Mouse (Mus musculus): ENCODE measurements around the gene 2700097O09Rik. TPM values are rescaled to one million over a fixed set of nuclear protein-coding genes. Genes with fewer than 3 reads are reported as not detected.
"Not testable (repeated sequence)": the region's sequence is repeated elsewhere in the genome, so short reads cannot be mapped to it uniquely, and the experiment has no call there.

The 2700097O09Rik gene
- polyA plus RNA-seq, 1 experiment: 8.2 TPM

DNA sequence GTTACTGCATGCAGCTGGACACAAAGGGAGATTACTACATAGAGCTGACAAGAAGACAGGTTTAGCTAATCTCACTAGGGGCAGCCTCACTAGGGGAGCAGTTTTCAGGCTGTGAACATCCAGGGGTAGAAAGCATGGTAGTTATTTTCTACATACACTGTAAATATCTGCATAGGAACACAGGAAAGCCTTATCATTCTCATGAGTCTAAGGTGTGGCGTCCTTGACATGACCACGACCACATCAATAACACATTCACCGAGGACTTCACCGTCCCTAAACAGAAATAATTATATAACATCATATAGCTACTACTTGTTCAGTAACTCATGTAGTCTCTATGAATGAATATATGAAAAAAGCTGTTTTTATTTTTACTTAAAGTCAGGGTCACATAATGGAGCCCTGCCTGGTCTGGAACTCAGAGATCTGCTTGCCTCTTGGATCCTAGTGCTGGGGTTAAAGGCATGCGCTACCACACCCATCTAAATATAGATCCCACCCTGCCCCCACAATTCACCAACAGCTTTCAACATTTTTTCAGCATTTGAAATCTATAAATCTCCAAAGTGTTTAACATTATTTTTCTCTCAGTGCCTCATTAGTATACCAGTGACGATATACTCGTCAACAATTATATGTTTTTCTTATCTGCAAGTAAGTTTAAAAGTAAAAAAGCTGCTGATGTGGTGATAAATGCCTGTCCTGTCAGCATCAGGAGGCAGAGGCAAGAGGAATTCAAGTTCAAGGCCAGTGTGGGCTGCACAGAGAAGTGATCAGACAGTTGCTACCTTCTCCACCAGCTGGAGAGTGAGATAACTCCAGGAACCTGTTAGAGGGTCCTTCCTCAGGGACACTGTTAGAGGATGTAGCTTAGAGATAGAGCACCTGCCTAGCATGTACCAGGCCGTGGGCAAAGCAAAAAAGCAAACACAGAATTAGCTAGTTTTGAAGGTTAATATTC, 28.4 kb downstream of the 2700097O09Rik start:
- no peak for DNase-seq (ENCODE audit: low read depth, low spot score)
- WGBS: 88% methylated on average over 8 of the region's 8 CpGs

DNA sequence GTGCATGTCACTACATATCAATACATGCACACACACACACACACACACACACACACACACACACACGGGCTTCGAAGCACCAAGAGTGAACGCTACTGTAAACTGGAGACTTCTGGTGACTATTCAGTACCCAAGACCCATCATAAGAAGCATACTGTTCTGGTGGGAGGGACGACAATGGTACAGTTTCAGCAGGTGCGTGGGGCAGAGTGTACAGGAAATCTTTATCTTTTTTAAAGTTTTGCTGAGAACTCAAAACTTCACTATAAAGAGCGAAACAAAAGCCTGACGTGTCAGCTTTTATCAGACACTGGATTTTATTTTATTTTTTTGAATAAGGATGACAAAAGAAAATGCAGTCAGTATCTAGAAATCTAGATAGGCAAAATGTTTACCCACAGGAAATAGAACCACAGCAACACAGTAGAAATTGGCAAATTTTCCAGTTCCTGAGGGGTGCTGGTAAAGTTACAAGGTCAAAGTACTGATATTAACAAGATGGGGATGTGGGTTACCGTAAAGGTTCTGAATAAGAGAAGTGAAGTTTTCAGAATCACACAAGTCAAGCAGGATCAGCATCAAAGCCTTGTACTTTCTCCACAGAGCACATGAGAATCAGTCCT, 30.1 kb downstream of the 2700097O09Rik start:
- WGBS: 89% methylated on average over 8 of the region's 8 CpGs
- DNase-seq (ENCODE audit: low read depth, low spot score): no peak

DNA sequence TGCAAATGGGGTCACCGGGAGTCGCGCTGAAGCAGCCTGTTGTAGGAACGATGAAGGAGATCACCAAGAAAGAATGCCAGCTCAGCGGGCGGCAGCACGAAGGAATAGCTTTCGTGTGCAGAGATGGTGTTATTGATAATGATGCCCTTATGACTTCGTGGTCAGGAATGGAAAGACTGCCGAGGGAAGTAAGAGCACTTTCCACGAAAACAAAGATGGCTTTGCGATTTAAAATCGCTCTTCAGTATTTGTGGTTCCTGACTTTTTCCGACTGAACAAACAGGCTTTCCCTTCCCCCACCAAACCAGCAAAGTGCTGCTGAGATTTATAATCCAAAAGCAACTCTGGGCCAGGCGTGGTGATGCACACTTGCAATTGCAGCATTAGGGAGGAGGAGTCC, 38.9 kb downstream of the 2700097O09Rik start:
- DNase-seq (ENCODE audit: low read depth, low spot score): no peak
- 74% methylated on average over 15 of the region's 15 CpGs for WGBS

DNA sequence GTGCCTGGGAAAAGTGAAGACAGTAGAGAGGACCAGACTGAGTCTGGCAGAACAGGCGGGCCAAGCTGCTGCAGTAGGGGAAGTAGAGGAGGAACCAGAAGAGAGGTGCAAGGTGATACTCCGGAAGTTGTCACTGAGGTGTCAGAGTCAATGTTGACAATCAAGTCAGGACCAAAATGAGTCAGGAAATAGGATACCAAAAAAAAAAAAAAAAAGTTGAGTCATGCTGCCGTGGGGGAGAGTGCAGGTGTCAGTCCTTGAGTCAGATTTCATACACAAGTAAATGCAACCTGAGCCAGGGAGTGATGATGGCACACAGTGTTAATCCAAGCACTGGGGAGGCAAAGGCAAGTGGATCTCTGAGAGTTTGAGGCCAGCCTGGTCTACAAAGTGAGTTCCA, 52.8 kb downstream of the 2700097O09Rik start:
- no peak for DNase-seq (ENCODE audit: low read depth, low spot score)
- WGBS: 29% methylated on average over 3 of the region's 3 CpGs

DNA sequence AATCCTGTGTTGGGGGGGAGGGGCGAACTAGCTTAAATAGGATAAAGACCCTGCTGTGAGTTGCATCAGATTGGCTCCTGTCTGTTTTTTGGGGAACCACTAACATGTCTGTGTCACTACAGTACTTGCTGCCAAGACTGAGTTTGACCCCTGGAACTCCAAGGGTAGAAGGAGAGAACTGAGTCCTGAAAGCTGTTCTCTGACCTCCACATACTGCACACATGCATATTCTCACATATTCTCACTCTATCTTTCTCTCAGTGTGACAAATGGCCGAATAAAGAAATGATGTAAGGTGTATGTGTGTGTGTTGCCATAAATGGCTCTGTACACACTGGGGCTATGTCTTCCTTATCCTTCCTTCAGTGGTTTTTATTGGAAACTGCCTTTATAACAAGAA, 56.6 kb downstream of the 2700097O09Rik start:
- WGBS: 66% methylated on average over 2 of the region's 2 CpGs
- DNase-seq (ENCODE audit: low read depth, low spot score): no peak

DNA sequence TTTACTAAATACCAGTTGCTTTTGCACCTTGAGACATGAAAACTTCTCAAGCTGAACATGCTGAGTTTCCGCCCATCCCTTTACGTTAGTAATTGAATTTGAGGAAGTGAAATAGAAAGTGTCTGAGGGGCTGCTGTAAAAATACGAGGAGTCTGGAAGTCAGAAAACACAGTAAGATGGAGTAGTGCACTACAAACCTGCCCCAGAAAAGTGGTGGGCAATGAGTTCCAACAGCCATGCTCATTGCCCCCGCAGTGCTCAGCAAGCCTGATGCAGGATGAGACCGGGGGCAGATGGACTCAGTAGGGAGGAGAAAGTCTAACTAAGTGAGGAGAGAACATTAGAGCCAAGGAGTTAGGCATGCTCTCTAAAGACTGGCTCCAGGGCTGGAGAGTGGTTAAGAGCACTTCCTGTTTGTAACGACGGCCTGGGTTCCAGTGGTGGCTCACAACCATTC, 60.5 kb downstream of the 2700097O09Rik start:
- WGBS: 80% methylated on average over 7 of the region's 7 CpGs
- DNase-seq (ENCODE audit: low read depth, low spot score): no peak

DNA sequence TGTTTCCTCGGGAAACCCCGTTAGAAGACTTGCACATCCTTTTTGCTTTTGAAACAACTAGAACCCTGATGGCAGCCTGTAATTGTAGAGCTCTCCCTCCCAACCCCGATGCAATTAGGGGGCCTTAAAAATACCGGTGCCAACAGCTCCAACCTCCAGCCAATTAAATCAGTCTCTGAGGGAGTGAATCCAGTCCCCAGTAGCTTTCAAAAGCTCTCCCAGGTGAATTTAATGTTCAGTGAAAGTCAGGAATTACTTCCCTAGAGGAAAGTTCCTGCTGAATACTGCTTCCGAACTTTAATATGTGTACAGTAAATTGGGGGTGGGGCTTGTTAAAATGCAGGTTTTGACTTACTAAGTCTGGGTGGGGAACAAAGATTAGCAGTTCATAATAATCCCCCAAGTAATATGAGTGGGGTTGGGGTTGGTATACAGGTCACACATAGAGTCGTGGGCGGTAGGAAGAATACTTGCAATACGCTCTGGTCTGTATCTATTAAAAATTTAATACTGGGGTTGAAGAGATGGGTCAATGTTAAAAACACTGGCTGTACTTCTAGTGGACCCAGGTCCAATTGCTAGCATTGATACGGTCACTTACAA, 62.7 kb downstream of the 2700097O09Rik start:
- no peak for DNase-seq (ENCODE audit: low read depth, low spot score)
- 53% methylated on average over 9 of the region's 9 CpGs for WGBS

DNA sequence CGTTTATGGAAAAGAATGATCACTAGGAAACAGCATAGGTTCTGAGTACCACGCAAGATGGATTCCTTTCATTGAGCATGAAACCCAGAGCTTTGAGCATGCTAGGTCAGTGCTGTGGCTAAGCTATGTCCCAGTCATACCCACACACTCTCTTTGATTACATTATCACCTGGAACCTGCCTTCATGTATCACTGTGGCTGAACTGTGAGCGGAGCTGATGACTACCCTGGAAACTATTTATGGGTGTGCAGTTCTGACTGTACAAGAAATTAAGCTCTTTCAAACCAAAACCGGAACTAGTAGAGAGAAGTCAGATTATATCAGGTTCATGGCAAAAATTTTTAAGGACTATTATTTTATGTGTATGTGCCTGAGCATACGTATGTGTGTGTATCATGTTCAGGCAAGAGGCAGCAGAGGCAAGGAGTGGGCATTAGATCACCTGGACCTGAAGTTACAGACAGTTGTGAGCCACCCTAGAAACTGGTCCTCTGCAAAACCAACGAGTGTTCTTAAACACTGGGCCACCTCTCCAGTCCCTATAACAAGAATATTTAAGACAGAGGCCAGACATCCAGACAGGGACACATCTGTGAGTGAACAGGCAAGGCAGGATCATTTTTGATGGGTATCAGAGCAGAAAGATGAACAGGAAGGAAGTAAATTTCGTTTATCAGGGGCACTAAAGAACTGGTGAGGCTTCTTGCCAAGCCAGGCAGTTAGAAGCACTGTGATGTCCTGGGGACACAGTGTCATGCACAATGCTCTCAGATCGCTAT, 63.4 kb downstream of the 2700097O09Rik start:
- WGBS: 52% methylated on average over 8 of the region's 8 CpGs
- no peak for DNase-seq (ENCODE audit: low read depth, low spot score)

DNA sequence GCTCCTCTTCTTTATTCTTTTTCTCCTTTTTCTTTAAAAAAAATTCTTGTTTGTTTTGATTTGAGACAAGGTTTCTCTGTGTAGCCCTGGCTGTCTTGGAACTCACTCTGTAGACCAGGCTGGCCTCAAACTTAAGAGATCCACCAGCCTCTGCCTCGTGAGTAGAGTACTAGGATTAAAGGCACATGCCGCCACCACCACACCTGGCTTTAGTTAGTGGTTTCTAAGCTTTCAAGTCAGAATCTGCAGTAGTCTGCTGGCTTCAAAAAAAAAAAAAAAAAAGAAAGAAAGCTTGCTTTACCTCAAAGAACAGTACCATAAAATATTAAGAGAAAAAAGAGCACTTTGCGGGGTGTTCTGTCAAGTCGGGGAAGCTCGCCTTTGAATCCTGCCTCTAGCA, 64.5 kb downstream of the 2700097O09Rik start:
- no peak for DNase-seq (ENCODE audit: low read depth, low spot score)
- WGBS: 85% methylated on average over 5 of the region's 5 CpGs

DNA sequence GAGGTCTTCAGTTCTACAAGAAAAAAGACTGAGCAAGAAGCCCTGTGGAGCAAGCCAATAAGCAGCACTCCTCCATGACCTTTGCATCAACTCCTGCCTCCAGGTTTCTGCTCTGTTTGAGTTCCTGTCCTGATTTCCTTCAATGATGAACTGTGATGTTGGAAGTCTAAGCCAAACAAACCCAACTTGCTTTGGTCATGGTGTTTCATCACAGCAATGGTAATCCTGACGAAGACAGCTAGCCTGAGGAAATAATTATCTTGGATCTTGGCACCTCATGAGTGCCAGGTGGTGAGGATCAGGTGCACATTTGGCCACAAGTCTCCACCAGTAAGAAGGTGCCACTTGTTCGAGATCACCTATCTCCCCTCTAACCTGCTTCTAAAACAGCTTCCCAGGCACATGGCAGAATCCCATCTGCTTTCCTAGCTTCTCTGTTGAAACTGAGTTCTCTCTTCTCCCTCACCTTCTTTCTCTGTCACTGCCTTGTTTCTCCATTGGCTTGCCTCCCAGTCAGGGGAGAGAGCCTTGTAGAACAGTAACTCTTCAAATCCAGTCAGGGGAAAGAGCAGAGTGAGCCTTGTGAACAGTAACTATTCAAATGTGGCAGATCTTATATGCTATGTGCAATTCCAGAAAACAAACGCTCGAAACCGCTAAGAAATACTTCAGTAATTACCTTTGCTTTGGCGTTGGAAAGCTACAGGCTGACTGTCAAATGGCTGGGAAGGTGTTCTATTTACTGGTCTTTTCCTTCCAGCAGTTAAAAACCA, 66.1 kb downstream of the 2700097O09Rik start, which contains the start of gene Baz1a:
Baz1a (minus strand) TSS at position 723 of the 773 bp plus-strand sequence.
- DNase-seq (ENCODE audit: low read depth, low spot score): no peak
- 65% methylated on average over 6 of the region's 6 CpGs for WGBS

DNA sequence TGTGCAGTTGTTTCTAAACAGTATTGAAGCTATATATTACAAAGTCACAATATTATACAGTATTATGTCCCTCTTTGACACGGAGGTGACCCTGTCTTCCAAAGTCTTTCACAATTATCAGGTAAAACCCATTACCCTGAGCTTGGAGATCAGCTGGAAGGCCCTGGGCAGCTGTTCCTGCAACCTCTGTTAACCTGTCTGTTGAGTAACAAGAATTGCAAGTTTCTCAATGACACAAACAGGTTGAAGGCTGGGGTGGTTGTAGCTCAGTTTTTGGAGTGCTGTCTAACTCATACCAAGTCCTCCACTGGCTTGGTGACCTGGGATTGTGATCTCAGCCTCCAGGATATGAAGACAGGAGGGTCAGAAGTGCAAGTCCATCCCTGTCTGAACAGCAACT, 66.9 kb downstream of the 2700097O09Rik start:
- DNase-seq (ENCODE audit: low read depth, low spot score): no peak
- 76% methylated on average over 1 of the region's 1 CpGs for WGBS

DNA sequence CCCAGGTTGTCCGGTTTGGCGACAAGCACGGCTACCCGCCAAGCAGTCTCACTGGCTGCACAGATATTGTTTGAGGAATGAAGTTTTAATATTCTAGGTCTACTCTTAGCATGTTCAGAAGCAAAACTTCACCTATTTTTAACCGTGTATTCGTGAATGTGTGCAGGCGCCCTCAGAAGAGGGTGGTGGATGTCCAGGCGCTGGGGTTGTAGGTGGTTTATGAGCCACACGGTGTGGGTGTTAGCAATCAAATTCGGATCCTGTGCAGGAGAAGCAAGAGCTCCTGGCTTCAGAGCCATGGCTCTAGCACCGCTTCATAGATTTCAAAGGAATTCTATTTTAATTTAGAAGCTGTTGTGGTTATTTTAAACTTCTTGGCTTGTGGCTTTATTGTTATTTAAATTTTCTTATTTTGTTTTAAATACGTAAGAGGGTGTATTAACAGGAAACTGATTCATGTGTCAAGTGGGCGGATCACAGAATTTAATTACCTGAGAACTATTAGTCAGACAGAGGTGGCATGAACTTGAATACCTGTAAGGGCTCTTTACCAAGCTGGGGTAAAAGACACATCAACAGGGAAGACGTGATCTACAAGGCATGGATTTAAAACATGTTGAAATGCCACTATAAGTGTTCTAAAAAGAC, 72.4 kb downstream of the 2700097O09Rik start:
- WGBS: 75% methylated on average over 14 of the region's 14 CpGs
- DNase-seq (ENCODE audit: low read depth, low spot score): no peak

DNA sequence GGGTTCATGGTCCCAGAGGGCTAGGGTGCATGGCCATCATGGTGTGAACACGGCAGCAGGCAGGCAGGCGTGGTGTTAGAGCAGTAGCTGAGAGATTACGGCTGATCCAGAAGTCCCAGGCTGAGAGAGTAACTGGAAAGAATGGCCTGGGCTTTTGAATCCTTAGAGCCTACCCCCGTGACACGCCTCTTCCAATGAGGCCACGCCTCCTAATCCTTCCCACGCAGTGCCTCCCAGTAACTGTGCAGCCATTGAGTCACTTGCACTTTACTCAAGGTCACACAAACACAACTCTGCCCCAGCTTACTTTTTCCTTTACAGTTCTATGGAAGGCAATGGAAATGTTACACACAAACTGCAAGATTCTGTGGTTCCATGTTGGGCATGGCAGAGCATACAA, 73.8 kb downstream of the 2700097O09Rik start:
- DNase-seq (ENCODE audit: low read depth, low spot score): no peak
- WGBS: 96% methylated on average over 7 of the region's 7 CpGs

DNA sequence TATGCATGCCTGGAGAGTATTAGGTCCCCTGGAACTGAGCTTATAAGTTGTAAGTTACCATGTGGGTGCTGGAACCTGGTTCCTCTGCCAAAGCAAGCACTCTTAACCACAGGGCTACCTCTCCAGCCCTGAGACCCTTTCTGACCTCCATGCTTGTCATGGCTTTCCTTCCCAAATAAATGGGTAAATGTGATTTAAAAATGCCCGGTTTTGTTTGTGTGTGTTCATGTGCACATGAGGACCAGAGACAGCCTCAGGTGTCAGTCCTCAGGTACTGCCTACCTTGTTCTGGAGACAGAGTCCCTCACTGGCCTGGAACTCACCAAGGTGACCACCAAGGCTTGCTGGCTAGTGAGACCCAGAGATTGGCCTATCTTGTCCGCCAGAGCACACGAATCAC, 75.5 kb downstream of the 2700097O09Rik start:
- WGBS: 90% methylated on average over 3 of the region's 3 CpGs
- DNase-seq (ENCODE audit: low read depth, low spot score): no peak

DNA sequence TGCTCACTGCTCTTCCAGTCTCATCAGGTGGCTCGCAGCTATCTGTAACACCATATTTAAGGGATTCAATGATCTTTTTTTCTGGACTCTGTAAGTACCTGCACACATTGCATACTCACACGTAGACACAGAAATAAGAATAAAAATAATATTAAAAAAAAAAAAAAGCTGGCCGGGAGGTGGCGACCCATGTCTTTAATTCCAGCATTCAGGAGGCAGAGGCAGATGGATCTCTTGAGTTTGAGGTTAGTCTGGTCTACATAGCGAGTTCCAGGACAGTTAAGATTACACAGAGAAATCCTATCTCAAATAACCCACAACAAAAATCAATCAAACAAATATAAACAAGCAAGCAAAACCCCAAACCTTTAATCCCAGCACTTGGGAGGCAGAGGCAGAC, 76.1 kb downstream of the 2700097O09Rik start:
- DNase-seq (ENCODE audit: low read depth, low spot score): no peak
- 88% methylated on average over 5 of the region's 5 CpGs for WGBS

DNA sequence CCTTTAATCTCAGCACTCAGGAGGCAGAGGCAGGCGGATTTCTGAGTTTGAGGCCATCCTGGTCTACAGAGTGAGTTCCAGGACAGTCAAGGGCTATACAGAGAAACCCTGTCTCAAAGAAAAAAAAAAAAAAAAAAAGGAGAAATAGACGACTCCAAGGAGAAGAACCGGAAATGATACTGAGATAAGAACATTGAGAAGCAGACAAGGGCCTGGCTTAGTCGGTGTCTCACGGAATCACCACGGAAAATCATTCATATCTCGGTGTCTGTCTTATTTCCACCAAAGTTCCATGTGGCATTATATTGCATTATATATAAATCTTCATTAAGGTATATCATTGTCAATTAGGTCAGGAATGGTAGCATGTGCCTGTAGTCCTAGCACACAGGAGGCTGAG, 77.4 kb downstream of the 2700097O09Rik start:
- DNase-seq (ENCODE audit: low read depth, low spot score): not testable (repeated sequence)
- 84% methylated on average over 7 of the region's 7 CpGs for WGBS

DNA sequence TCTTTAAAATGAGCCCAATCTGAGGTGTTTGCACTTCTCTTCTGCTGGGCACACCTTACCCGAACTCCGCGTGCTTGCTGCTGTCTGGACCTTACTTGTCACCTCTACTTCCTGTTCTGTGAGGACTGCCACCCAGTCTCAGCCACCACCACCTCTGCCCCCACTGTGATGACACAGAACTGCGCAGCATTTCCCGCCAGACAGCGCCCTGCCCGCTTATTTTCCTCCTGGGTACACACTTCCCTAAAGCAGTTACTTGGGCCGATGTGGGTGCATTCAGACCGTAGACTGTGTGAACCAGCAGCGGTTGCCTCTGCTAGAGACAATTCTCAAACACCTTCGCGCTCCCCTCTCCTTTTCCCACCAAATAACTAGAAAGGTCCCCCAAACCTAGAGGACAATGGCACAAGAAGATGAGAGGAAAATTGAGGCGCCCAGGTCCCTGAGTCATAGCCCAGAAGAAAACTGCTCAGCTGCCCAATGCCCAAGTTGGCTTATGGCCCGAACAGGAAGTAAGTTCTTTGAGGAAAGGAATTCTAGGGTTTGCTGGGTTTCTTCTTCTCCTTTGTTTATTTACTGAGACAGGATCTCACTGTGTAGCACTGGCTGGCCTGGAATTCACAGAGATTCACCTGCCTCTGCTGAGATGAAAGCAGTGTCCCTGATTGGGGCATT, 80.8 kb downstream of the 2700097O09Rik start:
- DNase-seq (ENCODE audit: low read depth, low spot score): no peak
- 43% methylated on average over 14 of the region's 14 CpGs for WGBS

DNA sequence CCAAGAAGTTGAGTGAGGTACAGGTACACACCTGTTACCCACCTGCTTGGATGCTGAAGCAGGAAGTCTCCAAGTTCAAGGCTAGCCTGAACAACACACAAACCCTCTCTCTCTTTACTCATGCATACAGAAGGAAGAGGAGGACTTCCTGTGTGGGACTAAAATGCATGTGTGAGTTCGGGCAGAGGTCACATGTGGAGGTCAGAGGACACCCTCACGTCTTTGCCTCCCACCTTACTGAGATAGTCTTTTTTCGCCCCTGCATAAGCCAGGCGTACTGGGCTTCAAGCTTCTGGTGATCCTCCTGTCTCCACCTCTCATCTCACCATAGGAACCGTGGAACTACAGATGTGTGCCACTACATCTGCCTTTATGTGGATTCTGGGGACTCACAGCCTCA, 81.5 kb downstream of the 2700097O09Rik start:
- DNase-seq (ENCODE audit: low read depth, low spot score): no peak

More for the DNA sequence above, 81.5 kb downstream of the 2700097O09Rik start:
- WGBS: 75% methylated on average over 5 of the region's 5 CpGs

Measured in large intestine, adult 2 months (tissue).